22 mouse cellular contexts compared by ENCODE assay signal in genomic region chr7:92135624-92136023, GRCm38 (mm10).
DNase-seq lines count a peak whose midpoint lies in the region; ATAC-seq and TF ChIP-seq lines count a peak whose summit lies in the region.
"Had no signal": no experiment of that assay in that cellular context is flagged by ENCODE, and none has a peak within 500 bp of the region (broad histone marks: within the 10 kb centered on the region; RNA-seq: fewer than 3 reads in every experiment).

No protein-coding gene starts in this region.

- WGBS in heart, embryonic 13.5 days: 42% methylated on average over 2 of the region's 2 CpGs
- 22% methylated on average over 2 of the region's 2 CpGs for WGBS in midbrain, embryonic 14.5 days
- WGBS in midbrain, embryonic 16.5 days: 18% methylated on average over 2 of the region's 2 CpGs

- intact Hi-C loops in heart, postnatal 14 days (cut with DNase I): no loop called here

- DNase-seq in heart, postnatal 14 days: no peak
- peak; percentile 13 for DNase-seq in midbrain, embryonic 14.5 days
- DNase-seq in retina, postnatal 1 day: peak; percentile 15
- no peak for DNase-seq in retina, embryonic 14.5 days (ENCODE audit: low spot score)
- no peak for DNase-seq in layer of hippocampus, postnatal 14 days (ENCODE audit: low spot score in 2 of 2)
- DNase-seq: adrenal gland, adult 2 months; adrenal gland, adult 8-10 months; adrenal gland, postnatal 10 days; adrenal gland, postnatal 14 days; adrenal gland, postnatal 25 days; adrenal gland, postnatal 36 days; B cell, adult 2 months; cerebellum, adult 11 months; cerebellum, adult 11-12 months had no signal

- H3K79me2 ChIP-seq in myocyte (ENCODE audit: control insufficient read depth, insufficient read depth): no peaks in the 10 kb centered on the region

- peak overlapping the region; percentile 32; the same call in 1 of the 2 replicates for H3K27ac ChIP-seq in heart, embryonic 13.5 days (replicated peaks)
- no peak overlapping the region for H3K27ac ChIP-seq in midbrain, embryonic 14.5 days (replicated peaks; ENCODE audit: low read depth, low read length)
- no peak overlapping the region for H3K27ac ChIP-seq in midbrain, embryonic 16.5 days (ENCODE audit: low read length)

- ATAC-seq in heart, embryonic 13.5 days (ENCODE audit: extremely low read depth, insufficient number of reproducible peaks, low FRiP score, low TSS enrichment): no peak
- no peak for ATAC-seq in midbrain, embryonic 14.5 days (ENCODE audit: low FRiP score, low TSS enrichment)
- ATAC-seq in midbrain, embryonic 16.5 days: no peak
- ATAC-seq: activated CD4-positive, CD25-positive, alpha-beta regulatory T cell, adult 4 months; CD4-positive, CD25-positive, alpha-beta regulatory T cell, adult 4 months; Patski had no signal

- H3K36me3 ChIP-seq in heart, embryonic 13.5 days: no peaks in the 10 kb centered on the region
- no peaks in the 10 kb centered on the region for H3K36me3 ChIP-seq in midbrain, embryonic 14.5 days (ENCODE audit: control insufficient read depth, insufficient read depth, low read length)
- no peaks in the 10 kb centered on the region for H3K36me3 ChIP-seq in midbrain, embryonic 16.5 days (ENCODE audit: control insufficient read depth, insufficient read depth, low read length)
- no peaks in the 10 kb centered on the region for H3K36me3 ChIP-seq in myocyte (ENCODE audit: control insufficient read depth, insufficient read depth)
- H3K36me3 ChIP-seq: G1E had no signal

- no peak overlapping the region for H3ac ChIP-seq in myocyte (ENCODE audit: control insufficient read depth, insufficient read length)

- no peak overlapping the region for H3K4me3 ChIP-seq in heart, embryonic 13.5 days
- no peak overlapping the region for H3K4me3 ChIP-seq in midbrain, embryonic 14.5 days (replicated peaks; ENCODE audit: low read depth, low read length)
- H3K4me3 ChIP-seq in midbrain, embryonic 16.5 days (ENCODE audit: low read depth, low read length): no peak overlapping the region
- H3K4me3 ChIP-seq in myocyte: no peak overlapping the region

- no peak overlapping the region for H3K9ac ChIP-seq in heart, embryonic 13.5 days
- H3K9ac ChIP-seq in midbrain, embryonic 14.5 days (replicated peaks; ENCODE audit: low read length): no peak overlapping the region
- no peak overlapping the region for H3K9ac ChIP-seq in midbrain, embryonic 16.5 days (ENCODE audit: low read depth, low read length)

- no peak for TF ChIP-seq POLR2A in myocyte (IDR thresholded peaks at IDR 0.05; ENCODE audit: insufficient read length, low read depth)

- no peaks in the 10 kb centered on the region for H3K9me3 ChIP-seq in heart, embryonic 13.5 days
- H3K9me3 ChIP-seq in midbrain, embryonic 14.5 days (ENCODE audit: control insufficient read depth, low read length): no peaks in the 10 kb centered on the region
- no peaks in the 10 kb centered on the region for H3K9me3 ChIP-seq in midbrain, embryonic 16.5 days (replicated peaks; ENCODE audit: control insufficient read depth, low read length, poor library complexity, severe bottlenecking)
- H3K9me3 ChIP-seq: G1E had no signal

- H3K27me3 ChIP-seq in heart, embryonic 13.5 days (replicated peaks): no peaks in the 10 kb centered on the region
- H3K27me3 ChIP-seq in midbrain, embryonic 14.5 days (ENCODE audit: control insufficient read depth, insufficient read depth, low read length): no peaks in the 10 kb centered on the region
- no peaks in the 10 kb centered on the region for H3K27me3 ChIP-seq in midbrain, embryonic 16.5 days (ENCODE audit: control insufficient read depth, insufficient read depth, low read depth, low read length)
- no peaks in the 10 kb centered on the region for H3K27me3 ChIP-seq in myocyte (ENCODE audit: control insufficient read depth, insufficient read depth, insufficient read length)
- H3K27me3 ChIP-seq: CH12.LX had no signal

- peaks cover 9% of the 10 kb centered on the region; the same call in 1 of the 2 replicates for H3K4me1 ChIP-seq in heart, embryonic 13.5 days
- H3K4me1 ChIP-seq in midbrain, embryonic 14.5 days (ENCODE audit: control insufficient read depth, insufficient read depth, low read length): no peaks in the 10 kb centered on the region
- H3K4me1 ChIP-seq in midbrain, embryonic 16.5 days (ENCODE audit: control insufficient read depth, insufficient read depth, low read length): 0 out of 2 replicates have a peak, but pooled peaks cover 4% of the 10 kb centered on the region

- no peak overlapping the region for H3K4me2 ChIP-seq in heart, embryonic 13.5 days
- H3K4me2 ChIP-seq in midbrain, embryonic 14.5 days (ENCODE audit: low read length): no peak overlapping the region
- H3K4me2 ChIP-seq in midbrain, embryonic 16.5 days (ENCODE audit: low read length): no peak overlapping the region
- H3K4me2 ChIP-seq in myocyte (ENCODE audit: low read depth): no peak overlapping the region

TF ChIP-seq in myocyte, 11 proteins besides CTCF, POLR2A, EP300 and RAD21:
- TF ChIP-seq MYOD1 (IDR thresholded peaks at IDR 0.05; ENCODE audit: control insufficient read depth in 1 of 3, insufficient read length in 2 of 3, low read depth in 2 of 3) (peak in 2 of 3 experiments; percentile 73), TCF3 (IDR thresholded peaks at IDR 0.05; ENCODE audit: insufficient read length, low read depth) (no peak)

Comparison
In these comparisons a context has a peak if more than half of its experiments do, and no peak if none do; other contexts are left out.
1. DNase-seq: peak in midbrain, embryonic 14.5 days (single experiment) and retina, postnatal 1 day (single experiment); none in heart, postnatal 14 days (0 of 2), retina, embryonic 14.5 days (single experiment) and layer of hippocampus, postnatal 14 days (0 of 2).